Mouse (Mus musculus) duodenum, adult 2 months (tissue): ENCODE measurements around the gene Cep295nl. TPM values are rescaled to one million over a fixed set of nuclear protein-coding genes. Genes with fewer than 3 reads are reported as not detected.

Experiments
- polyA plus RNA-seq: library from polyadenylated mRNA; depleted of rRNA; stranded (reverse); fragments of >200 nt; gene quantifications from 2 replicates; pipeline ENCODE4 v1.2.3, GENCODE M21; 2012; ENCODE audit warnings: low replicate concordance; rRNA removed

Gene Cep295nl
- polyA plus RNA-seq = 0.08 and 0.14 TPM in 2 replicates

GRCm38 (mm10) chr11:118342400-118342981, at the start of gene Cep295nl:
TSS of gene Cep295nl (minus strand) at chr11:118342500.

GRCm38 (mm10) chr11:118355640-118356039, 13.3 kb upstream of the Cep295nl start, which contains the start of gene Timp2:
TSS of gene Timp2 (minus strand) at chr11:118355740.

GRCm38 (mm10) chr11:118289999-118290889, 52.1 kb downstream of the Cep295nl start, which contains the start of gene Usp36:
TSS of gene Usp36 (minus strand) at chr11:118290244.

Other genes with a start within 250 kb of the Cep295nl start
- gene Dnah17, start 211.9 kb downstream of the Cep295nl start, polyA plus RNA-seq = 0.05 and 0.19 TPM in 2 replicates
- gene Cyth1, start 93.9 kb downstream of the Cep295nl start, polyA plus RNA-seq = 8.5 and 16.5 TPM in 2 replicates
- 10.0 and 16.6 TPM in 2 replicates for gene Usp36, start 52.3 kb downstream of the Cep295nl start, polyA plus RNA-seq
- 31.0 and 32.9 TPM in 2 replicates for gene Timp2, start 13.2 kb upstream of the Cep295nl start, polyA plus RNA-seq
- 449 and 760 TPM in 2 replicates for gene Lgals3bp, start 59.6 kb upstream of the Cep295nl start, polyA plus RNA-seq
- gene Cant1, start 76.6 kb upstream of the Cep295nl start, polyA plus RNA-seq = 122 and 162 TPM in 2 replicates
- 4.5 TPM in 2 replicates for gene C1qtnf1, start 85.7 kb upstream of the Cep295nl start, polyA plus RNA-seq
- gene Engase, start 134.3 kb upstream of the Cep295nl start, polyA plus RNA-seq = 30.6 and 33.4 TPM in 2 replicates